Mouse (Mus musculus): ENCODE measurements around the gene Npepps. TPM values are rescaled to one million over a fixed set of nuclear protein-coding genes. Genes with fewer than 3 reads are reported as not detected.

Npepps gene
- polyA plus RNA-seq, 1 experiment: 81.2 TPM

DNA sequence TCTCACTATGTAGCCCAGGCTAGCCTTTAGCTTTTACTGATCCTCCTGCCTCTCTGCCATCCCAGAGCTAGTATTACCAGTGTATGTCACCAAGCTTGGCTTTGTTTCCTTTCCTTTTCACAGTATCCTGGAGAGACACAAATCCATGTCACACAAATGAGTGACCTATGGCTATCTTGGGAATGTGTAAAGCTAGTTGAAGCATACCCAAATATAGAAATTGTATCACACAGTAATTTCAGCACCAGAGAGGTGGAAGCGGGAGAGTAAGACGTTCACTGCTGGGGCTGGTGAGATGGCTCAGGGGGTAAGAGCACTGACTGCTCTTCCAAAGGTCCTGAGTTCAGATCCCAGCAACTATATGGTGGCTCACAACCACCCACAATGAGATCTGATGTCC is 19.5 kb upstream of the Npepps start:
- Histone ChIP-seq H3K27ac (ENCODE audit: insufficient read depth, low read length) (no peak overlapping the region), H3K4me1 (ENCODE audit: control insufficient read depth, insufficient read depth, low read length) (peaks cover 6% of the 10 kb centered on the region; the same call in 1 of the 2 replicates)

GRCm38 (mm10) chr11:97296542-97296941 is 16.1 kb upstream of the Npepps start:
- TF ChIP-seq POLR2A (IDR thresholded peaks at IDR 0.05; ENCODE audit: extremely low read depth, insufficient read depth, low read length) (no peak), CTCF (IDR thresholded peaks at IDR 0.05; ENCODE audit: extremely low read depth, insufficient read depth, low read length) (no peak)
- Histone ChIP-seq H3K4me1 (ENCODE audit: control insufficient read depth, insufficient read depth, low read length) (no peaks in the 10 kb centered on the region), H3K4me3 (ENCODE audit: insufficient read depth, low read length) (no peak overlapping the region), H3K27ac (ENCODE audit: insufficient read depth, low read length) (no peak overlapping the region)

More for the DNA sequence above, 19.5 kb upstream of the Npepps start:
- TF ChIP-seq POLR2A (IDR thresholded peaks at IDR 0.05; ENCODE audit: extremely low read depth, insufficient read depth, low read length): no peak
- no peak for TF ChIP-seq CTCF (IDR thresholded peaks at IDR 0.05; ENCODE audit: extremely low read depth, insufficient read depth, low read length)
- H3K4me3 ChIP-seq (ENCODE audit: insufficient read depth, low read length): no peak overlapping the region

DNA sequence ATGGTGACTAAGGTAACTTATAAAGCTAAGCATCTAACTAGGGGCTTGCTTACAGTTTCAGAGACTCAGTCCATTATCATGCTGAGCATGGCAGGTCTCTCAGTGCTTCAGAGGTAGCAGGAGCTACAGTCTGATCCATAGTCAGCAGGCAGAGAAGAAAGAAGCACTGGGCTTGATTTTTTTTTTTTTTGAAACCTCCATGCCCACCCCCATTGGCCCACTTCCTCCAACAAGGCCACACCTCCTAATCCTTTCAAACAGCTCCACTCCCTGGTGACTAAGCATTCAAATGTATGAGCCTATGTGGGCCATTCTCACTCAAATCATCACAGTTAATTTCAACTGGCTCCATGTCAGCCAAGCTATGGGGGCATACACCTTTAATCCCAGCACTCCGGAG is 12.3 kb upstream of the Npepps start:
- Histone ChIP-seq H3K27ac (ENCODE audit: insufficient read depth, low read length) (no peak overlapping the region), H3K4me1 (ENCODE audit: control insufficient read depth, insufficient read depth, low read length) (no peaks in the 10 kb centered on the region), H3K4me3 (ENCODE audit: insufficient read depth, low read length) (no peak overlapping the region)
- no peak for TF ChIP-seq POLR2A (IDR thresholded peaks at IDR 0.05; ENCODE audit: extremely low read depth, insufficient read depth, low read length)
- TF ChIP-seq CTCF (IDR thresholded peaks at IDR 0.05; ENCODE audit: extremely low read depth, insufficient read depth, low read length): no peak

GRCm38 (mm10) chr11:97289276-97290230 is 9.1 kb upstream of the Npepps start:
- Histone ChIP-seq H3K4me3 (ENCODE audit: insufficient read depth, low read length) (no peak overlapping the region), H3K27ac (ENCODE audit: insufficient read depth, low read length) (peak overlapping the region; percentile 33), H3K4me1 (ENCODE audit: control insufficient read depth, insufficient read depth, low read length) (no peaks in the 10 kb centered on the region; the same call in 1 of the 2 replicates)
- TF ChIP-seq POLR2A (IDR thresholded peaks at IDR 0.05; ENCODE audit: extremely low read depth, insufficient read depth, low read length) (no peak), CTCF (IDR thresholded peaks at IDR 0.05; ENCODE audit: extremely low read depth, insufficient read depth, low read length) (no peak)

DNA sequence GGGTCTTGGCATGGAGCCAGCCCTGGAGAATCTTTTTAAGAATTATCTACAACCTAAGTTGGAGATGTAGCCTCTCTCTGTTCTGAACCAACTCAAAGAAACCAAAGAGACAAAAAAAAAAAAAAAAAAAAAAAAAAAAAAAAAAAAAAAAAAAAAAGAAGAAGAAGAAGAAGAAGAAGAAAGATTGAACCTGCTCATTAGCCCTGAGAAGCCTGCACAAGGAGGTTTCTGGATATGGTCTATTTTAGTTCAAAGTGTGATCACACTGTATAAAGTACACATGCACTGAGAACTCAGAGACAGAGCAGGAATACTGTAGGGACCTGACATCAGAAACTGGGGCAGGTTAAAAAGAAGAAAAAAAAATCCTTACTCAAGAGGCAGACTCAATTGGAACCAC is 7.2 kb upstream of the Npepps start:
- H3K27ac ChIP-seq (ENCODE audit: insufficient read depth, low read length): no peak overlapping the region
- H3K4me1 ChIP-seq (ENCODE audit: control insufficient read depth, insufficient read depth, low read length): no peaks in the 10 kb centered on the region; the same call in 1 of the 2 replicates
- no peak for TF ChIP-seq CTCF (IDR thresholded peaks at IDR 0.05; ENCODE audit: extremely low read depth, insufficient read depth, low read length)
- no peak for TF ChIP-seq POLR2A (IDR thresholded peaks at IDR 0.05; ENCODE audit: extremely low read depth, insufficient read depth, low read length)
- H3K4me3 ChIP-seq (ENCODE audit: insufficient read depth, low read length): no peak overlapping the region

- H3K27ac ChIP-seq (ENCODE audit: insufficient read depth, low read length): no peak overlapping the region
- no peak for TF ChIP-seq CTCF (IDR thresholded peaks at IDR 0.05; ENCODE audit: extremely low read depth, insufficient read depth, low read length)
- TF ChIP-seq POLR2A (IDR thresholded peaks at IDR 0.05; ENCODE audit: extremely low read depth, insufficient read depth, low read length): no peak
- H3K4me3 ChIP-seq (ENCODE audit: insufficient read depth, low read length): no peak overlapping the region
- H3K4me1 ChIP-seq (ENCODE audit: control insufficient read depth, insufficient read depth, low read length): no peaks in the 10 kb centered on the region; the same call in 1 of the 2 replicates
Observed at GRCm38 (mm10) chr11:97286973-97287372, 6.5 kb upstream of the Npepps start.

GRCm38 (mm10) chr11:97285852-97286775 is 5.7 kb upstream of the Npepps start:
- Histone ChIP-seq H3K4me1 (ENCODE audit: control insufficient read depth, insufficient read depth, low read length) (no peaks in the 10 kb centered on the region; the same call in 1 of the 2 replicates), H3K27ac (ENCODE audit: insufficient read depth, low read length) (no peak overlapping the region), H3K4me3 (ENCODE audit: insufficient read depth, low read length) (no peak overlapping the region)
- TF ChIP-seq CTCF (IDR thresholded peaks at IDR 0.05; ENCODE audit: extremely low read depth, insufficient read depth, low read length) (no peak), POLR2A (IDR thresholded peaks at IDR 0.05; ENCODE audit: extremely low read depth, insufficient read depth, low read length) (no peak)

DNA sequence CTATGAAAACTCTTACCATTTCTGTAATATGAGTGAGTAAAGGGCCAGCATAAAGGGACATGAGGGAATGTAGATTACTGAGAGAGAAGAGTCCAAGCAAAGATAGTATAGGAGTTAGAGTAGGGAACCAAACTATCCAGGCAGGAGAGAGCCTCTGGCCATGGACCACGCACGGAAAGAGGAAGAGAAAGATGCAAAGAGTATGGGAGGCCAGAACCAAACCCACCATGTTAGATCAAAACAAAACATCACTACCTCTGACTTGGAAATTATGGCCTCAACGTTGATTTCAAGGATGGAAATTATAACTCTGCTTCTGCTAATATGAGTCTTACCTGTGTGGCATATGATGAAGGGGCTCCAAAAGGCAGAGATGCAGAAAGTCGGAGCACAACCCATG is 4.4 kb upstream of the Npepps start:
- no peak overlapping the region for H3K4me3 ChIP-seq (ENCODE audit: insufficient read depth, low read length)
- H3K27ac ChIP-seq (ENCODE audit: insufficient read depth, low read length): no peak overlapping the region
- H3K4me1 ChIP-seq (ENCODE audit: control insufficient read depth, insufficient read depth, low read length): no peaks in the 10 kb centered on the region; the same call in 1 of the 2 replicates
- TF ChIP-seq CTCF (IDR thresholded peaks at IDR 0.05; ENCODE audit: extremely low read depth, insufficient read depth, low read length) (no peak), POLR2A (IDR thresholded peaks at IDR 0.05; ENCODE audit: extremely low read depth, insufficient read depth, low read length) (no peak)

DNA sequence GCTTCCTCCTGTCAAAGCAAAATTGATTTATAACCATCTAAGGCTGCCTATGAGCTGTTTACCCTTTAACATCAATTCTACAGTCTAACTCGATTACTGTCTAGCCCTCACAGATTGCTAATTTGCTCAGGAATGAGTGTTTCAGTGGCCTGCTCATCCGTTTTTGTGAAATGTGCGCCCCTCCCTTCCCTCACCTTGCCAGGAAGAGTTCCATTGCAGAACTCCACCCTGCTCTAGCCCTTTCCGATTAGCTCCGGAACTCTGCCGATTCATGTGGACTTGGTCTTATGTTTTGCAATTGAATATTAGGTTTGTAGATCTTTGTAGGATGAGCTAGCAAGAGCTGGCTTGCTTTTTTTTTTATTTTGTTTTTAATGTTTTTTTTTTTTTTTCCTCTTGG is 1.7 kb upstream of the Npepps start:
- no peak for TF ChIP-seq POLR2A (IDR thresholded peaks at IDR 0.05; ENCODE audit: extremely low read depth, insufficient read depth, low read length)
- no peak for TF ChIP-seq CTCF (IDR thresholded peaks at IDR 0.05; ENCODE audit: extremely low read depth, insufficient read depth, low read length)
- H3K4me1 ChIP-seq (ENCODE audit: control insufficient read depth, insufficient read depth, low read length): peaks cover 2% of the 10 kb centered on the region; the same call in 1 of the 2 replicates
- H3K27ac ChIP-seq (ENCODE audit: insufficient read depth, low read length): no peak overlapping the region
- no peak overlapping the region for H3K4me3 ChIP-seq (ENCODE audit: insufficient read depth, low read length)
